Mouse (Mus musculus): ENCODE data around the gene Rnaseh2c. TPM values are rescaled to one million over a fixed set of nuclear protein-coding genes. Genes with fewer than 3 reads are reported as not detected.
A peak's percentile ranks its signal among the peaks of the same experiment; 100 is the strongest.

Gene Rnaseh2c
- polyA plus RNA-seq, 1 experiment from 2014 or later = 126 TPM

- 63% methylated on average over 13 of the region's 13 CpGs for WGBS
- Histone ChIP-seq H3K27ac (replicated peaks) (no peak overlapping the region), H3K9ac (no peak overlapping the region), H3K4me3 (replicated peaks) (no peak overlapping the region), H3K27me3 (peaks cover 25% of the 10 kb centered on the region), H3K9me3 (replicated peaks) (no peaks in the 10 kb centered on the region), H3K4me1 (peaks cover 32% of the 10 kb centered on the region), H3K4me2 (replicated peaks) (no peak overlapping the region), H3K36me3 (peaks cover 36% of the 10 kb centered on the region)
- ATAC-seq (ENCODE audit: insufficient number of reproducible peaks, low FRiP score, low TSS enrichment, low read depth) = no peak
Measured at GRCm38 (mm10) chr19:5651502-5652274, 50.0 kb downstream of the Rnaseh2c start.

GRCm38 (mm10) chr19:5652570-5652969 lies 50.9 kb downstream of the Rnaseh2c start:
- Histone ChIP-seq H3K4me3 (replicated peaks) (no peak overlapping the region), H3K4me1 (peaks cover 32% of the 10 kb centered on the region), H3K4me2 (replicated peaks) (no peak overlapping the region), H3K27me3 (peaks cover 25% of the 10 kb centered on the region), H3K9me3 (replicated peaks) (no peaks in the 10 kb centered on the region), H3K27ac (replicated peaks) (no peak overlapping the region), H3K36me3 (peaks cover 27% of the 10 kb centered on the region), H3K9ac (no peak overlapping the region)
- no peak for ATAC-seq (ENCODE audit: insufficient number of reproducible peaks, low FRiP score, low TSS enrichment, low read depth)
- 68% methylated on average over 6 of the region's 6 CpGs for WGBS

- Histone ChIP-seq H3K9ac (peak overlapping the region; percentile 33), H3K4me2 (replicated peaks) (peak overlapping the region; percentile 85), H3K4me1 (peaks cover 22% of the 10 kb centered on the region), H3K27ac (replicated peaks) (no peak overlapping the region), H3K9me3 (replicated peaks) (no peaks in the 10 kb centered on the region), H3K4me3 (replicated peaks) (peak overlapping the region; percentile 46), H3K27me3 (peaks cover 25% of the 10 kb centered on the region), H3K36me3 (peaks cover 24% of the 10 kb centered on the region)
- ATAC-seq (ENCODE audit: insufficient number of reproducible peaks, low FRiP score, low TSS enrichment, low read depth) = peak; percentile 34; the same call in 1 of the 2 replicates
- WGBS = 8% methylated on average over 62 of the region's 62 CpGs
Measured at GRCm38 (mm10) chr19:5653969-5654719, 52.5 kb downstream of the Rnaseh2c start.

GRCm38 (mm10) chr19:5654720-5655298 lies 53.1 kb downstream of the Rnaseh2c start:
- peak overlapping the region; percentile 46 for H3K4me3 ChIP-seq (replicated peaks)
- no peak overlapping the region for H3K27ac ChIP-seq (replicated peaks)
- H3K4me2 ChIP-seq (replicated peaks) = peak overlapping the region; percentile 85
- H3K4me1 ChIP-seq = peaks cover 16% of the 10 kb centered on the region
- H3K9me3 ChIP-seq (replicated peaks) = no peaks in the 10 kb centered on the region
- no peak for ATAC-seq (ENCODE audit: insufficient number of reproducible peaks, low FRiP score, low TSS enrichment, low read depth)
- 14% methylated on average over 43 of the region's 43 CpGs for WGBS
- peaks cover 28% of the 10 kb centered on the region for H3K36me3 ChIP-seq
- peaks cover 25% of the 10 kb centered on the region for H3K27me3 ChIP-seq
- peak overlapping the region; percentile 33; the same call in 1 of the 2 replicates for H3K9ac ChIP-seq

Other genes with a start within 250 kb of the Rnaseh2c start
- gene Eif1ad, start 235.1 kb upstream of the Rnaseh2c start, polyA plus RNA-seq (2015; fragmentation: Nextera tagmentation; extraction: Ambion mirVana) = 48.6 and 55.1 TPM in 2 replicates
- gene Banf1, start 234.7 kb upstream of the Rnaseh2c start, polyA plus RNA-seq (2015; fragmentation: Nextera tagmentation; extraction: Ambion mirVana) = 399 and 402 TPM in 2 replicates
- gene Sart1, start 213.2 kb upstream of the Rnaseh2c start, polyA plus RNA-seq (2015; fragmentation: Nextera tagmentation; extraction: Ambion mirVana) = 81.5 and 83.5 TPM in 2 replicates
- gene Tsga10ip, start 199.3 kb upstream of the Rnaseh2c start, polyA plus RNA-seq (2015; fragmentation: Nextera tagmentation; extraction: Ambion mirVana) = 0.72 and 1.1 TPM in 2 replicates
- 267 and 280 TPM in 2 replicates for gene Drap1, start 176.9 kb upstream of the Rnaseh2c start, polyA plus RNA-seq (2015; fragmentation: Nextera tagmentation; extraction: Ambion mirVana)
- gene AI837181, start 176.7 kb upstream of the Rnaseh2c start, polyA plus RNA-seq (2015; fragmentation: Nextera tagmentation; extraction: Ambion mirVana) = 67.4 and 72.3 TPM in 2 replicates
- gene Fosl1, start 154.3 kb upstream of the Rnaseh2c start, polyA plus RNA-seq (2015; fragmentation: Nextera tagmentation; extraction: Ambion mirVana) = not detected in 2 replicates
- 8.0 and 8.9 TPM in 2 replicates for gene Ccdc85b, start 144.0 kb upstream of the Rnaseh2c start, polyA plus RNA-seq (2015; fragmentation: Nextera tagmentation; extraction: Ambion mirVana)
- 114 and 125 TPM in 2 replicates for gene Fibp, start 141.3 kb upstream of the Rnaseh2c start, polyA plus RNA-seq (2015; fragmentation: Nextera tagmentation; extraction: Ambion mirVana)
- gene Ctsw, start 133.4 kb upstream of the Rnaseh2c start, polyA plus RNA-seq (2015; fragmentation: Nextera tagmentation; extraction: Ambion mirVana) = 1.4 and 2.8 TPM in 2 replicates
- 219 and 226 TPM in 2 replicates for gene Efemp2, start 127.9 kb upstream of the Rnaseh2c start, polyA plus RNA-seq (2015; fragmentation: Nextera tagmentation; extraction: Ambion mirVana)
- 44.1 and 45.2 TPM in 2 replicates for gene Mus81, start 113.5 kb upstream of the Rnaseh2c start, polyA plus RNA-seq (2015; fragmentation: Nextera tagmentation; extraction: Ambion mirVana)
- 2,278 and 2,311 TPM in 2 replicates for gene Cfl1, start 111.4 kb upstream of the Rnaseh2c start, polyA plus RNA-seq (2015; fragmentation: Nextera tagmentation; extraction: Ambion mirVana)
- 0.16 TPM in 1 of 2 replicates, not detected in the other for gene 1700020D05Rik, start 98.1 kb upstream of the Rnaseh2c start, polyA plus RNA-seq (2015; fragmentation: Nextera tagmentation; extraction: Ambion mirVana)
- 10.7 and 11.7 TPM in 2 replicates for gene Snx32, start 91.3 kb upstream of the Rnaseh2c start, polyA plus RNA-seq (2015; fragmentation: Nextera tagmentation; extraction: Ambion mirVana)
- gene Ovol1, start 41.2 kb upstream of the Rnaseh2c start, polyA plus RNA-seq (2015; fragmentation: Nextera tagmentation; extraction: Ambion mirVana) = 22.1 and 23.3 TPM in 2 replicates
- 5.2 and 5.7 TPM in 2 replicates for gene Ap5b1, start 33.8 kb upstream of the Rnaseh2c start, polyA plus RNA-seq (2015; fragmentation: Nextera tagmentation; extraction: Ambion mirVana)
- gene Kat5, start 8.4 kb downstream of the Rnaseh2c start, polyA plus RNA-seq (2015; fragmentation: Nextera tagmentation; extraction: Ambion mirVana) = 49.4 and 52.3 TPM in 2 replicates
- gene Rela, start 35.6 kb downstream of the Rnaseh2c start, polyA plus RNA-seq (2015; fragmentation: Nextera tagmentation; extraction: Ambion mirVana) = 61.4 and 62.4 TPM in 2 replicates
- 29.4 and 30.4 TPM in 2 replicates for gene Sipa1, start 61.8 kb downstream of the Rnaseh2c start, polyA plus RNA-seq (2015; fragmentation: Nextera tagmentation; extraction: Ambion mirVana)
- 27.1 and 30.0 TPM in 2 replicates for gene Map3k11, start 86.9 kb downstream of the Rnaseh2c start, polyA plus RNA-seq (2015; fragmentation: Nextera tagmentation; extraction: Ambion mirVana)
- 24.6 and 26.6 TPM in 2 replicates for gene Pcnx3, start 87.0 kb downstream of the Rnaseh2c start, polyA plus RNA-seq (2015; fragmentation: Nextera tagmentation; extraction: Ambion mirVana)
- gene Kcnk7, start 102.5 kb downstream of the Rnaseh2c start, polyA plus RNA-seq (2015; fragmentation: Nextera tagmentation; extraction: Ambion mirVana) = 3.8 TPM in 2 replicates
- gene Ehbp1l1, start 124.4 kb downstream of the Rnaseh2c start, polyA plus RNA-seq (2015; fragmentation: Nextera tagmentation; extraction: Ambion mirVana) = 32.4 and 35.9 TPM in 2 replicates
- gene Fam89b, start 127.8 kb downstream of the Rnaseh2c start, polyA plus RNA-seq (2015; fragmentation: Nextera tagmentation; extraction: Ambion mirVana) = 110 and 111 TPM in 2 replicates
- 52.5 and 53.5 TPM in 2 replicates for gene Ltbp3, start 139.0 kb downstream of the Rnaseh2c start, polyA plus RNA-seq (2015; fragmentation: Nextera tagmentation; extraction: Ambion mirVana)
- 81.4 and 81.8 TPM in 2 replicates for gene Scyl1, start 169.5 kb downstream of the Rnaseh2c start, polyA plus RNA-seq (2015; fragmentation: Nextera tagmentation; extraction: Ambion mirVana)